Mouse (Mus musculus) spleen, adult 12 weeks (tissue): ENCODE data around the gene Creb5.

ENCODE experiments used
- DNase-seq: peaks from one replicate; pipeline ENCODE4 v3.0.0; 2022; ENCODE audit warnings: low spot score

Creb5 gene

GRCm38 (mm10) chr6:53593603-53594002, 306.5 kb downstream of the Creb5 start:
- DNase-seq: no peak

GRCm38 (mm10) chr6:53594316-53594715, 307.2 kb downstream of the Creb5 start:
- no peak for DNase-seq

DNA sequence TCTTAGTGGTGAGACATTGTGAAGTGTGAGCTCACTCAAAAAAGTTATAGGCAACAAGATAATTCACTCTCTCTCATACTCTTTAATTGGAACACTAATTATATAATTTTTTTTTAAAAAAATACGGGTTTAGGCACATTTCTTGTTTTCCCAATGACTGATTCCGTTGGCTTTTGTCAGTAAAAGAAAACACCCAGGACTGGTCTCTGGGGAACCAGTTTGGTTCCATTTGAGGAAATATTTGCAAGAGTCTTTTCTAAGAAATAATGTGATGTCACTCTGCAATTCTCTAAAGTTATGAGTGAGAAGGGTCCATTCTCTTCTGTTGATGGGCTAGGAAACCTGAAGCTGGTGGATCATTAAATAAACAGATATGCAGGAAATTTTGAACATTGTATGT, 309.3 kb downstream of the Creb5 start:
- no peak for DNase-seq

GRCm38 (mm10) chr6:53603041-53603440, 316.0 kb downstream of the Creb5 start:
- DNase-seq: no peak

- DNase-seq: no peak
Observed at GRCm38 (mm10) chr6:53603695-53604094, 316.6 kb downstream of the Creb5 start.

DNA sequence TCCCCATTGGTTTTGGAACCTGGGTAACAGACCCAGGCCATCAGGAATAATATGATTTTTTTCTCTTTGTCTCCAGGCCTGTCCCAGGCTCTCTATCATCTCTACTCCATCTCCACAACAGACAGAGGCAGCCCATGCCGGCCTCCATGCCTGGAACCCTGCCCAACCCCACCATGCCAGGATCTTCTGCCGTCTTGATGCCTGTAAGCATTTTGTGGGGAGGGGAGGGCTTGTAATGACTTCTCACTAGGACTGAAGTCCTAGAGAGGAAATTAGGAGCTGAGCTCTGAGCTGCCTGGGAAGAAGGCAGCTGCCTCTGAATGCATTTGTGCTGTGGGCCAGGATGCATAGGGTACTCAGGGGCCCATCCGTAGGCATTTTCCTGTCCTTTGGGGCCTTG, 317.3 kb downstream of the Creb5 start:
- no peak for DNase-seq

DNA sequence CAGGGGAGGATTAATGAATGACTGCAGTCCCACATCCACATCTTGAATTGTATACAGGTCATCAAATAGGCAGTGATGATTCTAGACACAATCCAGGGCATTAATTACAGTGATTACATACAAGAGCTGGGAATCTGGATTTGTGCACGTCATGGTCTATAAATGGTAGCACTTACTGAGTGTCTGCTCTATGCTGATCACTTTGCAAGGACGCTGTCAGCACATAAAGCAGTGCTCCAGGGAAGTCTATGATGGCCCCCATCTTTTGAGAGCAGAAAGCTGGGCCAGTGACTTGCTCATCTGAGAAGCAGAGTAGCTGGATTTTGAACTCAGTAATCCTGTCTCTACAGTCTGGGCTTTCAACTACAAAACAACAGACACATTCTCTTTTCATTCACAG, 318.1 kb downstream of the Creb5 start:
- no peak for DNase-seq

- DNase-seq: no peak
Observed at GRCm38 (mm10) chr6:53611451-53611945, 324.4 kb downstream of the Creb5 start.

DNA sequence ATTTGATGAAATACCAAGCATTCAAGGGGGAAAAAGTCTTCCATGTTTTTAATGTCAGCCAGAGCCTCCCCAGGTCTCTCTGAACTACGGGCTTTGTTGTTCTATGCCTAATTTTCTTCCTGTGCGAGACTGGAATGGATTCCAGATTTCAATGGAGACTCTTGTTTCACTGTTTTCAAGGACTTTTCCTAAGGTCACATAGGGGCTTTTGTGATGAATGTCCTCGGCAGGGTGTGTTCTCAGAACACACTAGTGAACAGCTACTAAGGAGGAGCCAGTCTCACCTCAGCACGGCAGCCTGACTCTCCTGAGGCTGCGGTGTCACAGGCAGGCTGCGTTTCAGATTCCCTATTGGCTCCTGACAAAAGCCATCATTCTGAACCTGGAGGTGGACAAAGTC, 325.6 kb downstream of the Creb5 start:
- no peak for DNase-seq

GRCm38 (mm10) chr6:53615440-53616211, 328.6 kb downstream of the Creb5 start:
- no peak for DNase-seq

GRCm38 (mm10) chr6:53618164-53618563, 331.1 kb downstream of the Creb5 start:
- no peak for DNase-seq

- DNase-seq: no peak
Observed at GRCm38 (mm10) chr6:53619676-53620075, 332.6 kb downstream of the Creb5 start.

DNA sequence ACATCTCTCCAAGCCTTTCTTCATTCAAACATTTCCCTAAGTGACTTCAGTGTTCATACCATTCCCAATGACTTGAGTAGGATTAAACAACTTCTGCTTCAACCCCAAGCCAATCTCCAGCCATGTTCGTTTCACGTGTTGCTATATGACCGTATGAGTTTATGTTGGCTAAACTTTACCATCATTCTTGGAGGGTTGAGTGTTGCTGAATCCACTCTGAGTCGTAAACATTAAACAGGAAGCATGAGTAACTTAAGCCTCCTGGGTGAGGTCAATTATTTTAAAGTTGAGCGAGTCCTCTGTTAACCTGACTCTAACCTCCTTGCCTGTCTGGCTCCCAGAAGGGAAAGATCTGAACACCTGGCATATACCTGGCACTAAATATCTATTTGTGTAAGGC, 334.2 kb downstream of the Creb5 start:
- no peak for DNase-seq

DNA sequence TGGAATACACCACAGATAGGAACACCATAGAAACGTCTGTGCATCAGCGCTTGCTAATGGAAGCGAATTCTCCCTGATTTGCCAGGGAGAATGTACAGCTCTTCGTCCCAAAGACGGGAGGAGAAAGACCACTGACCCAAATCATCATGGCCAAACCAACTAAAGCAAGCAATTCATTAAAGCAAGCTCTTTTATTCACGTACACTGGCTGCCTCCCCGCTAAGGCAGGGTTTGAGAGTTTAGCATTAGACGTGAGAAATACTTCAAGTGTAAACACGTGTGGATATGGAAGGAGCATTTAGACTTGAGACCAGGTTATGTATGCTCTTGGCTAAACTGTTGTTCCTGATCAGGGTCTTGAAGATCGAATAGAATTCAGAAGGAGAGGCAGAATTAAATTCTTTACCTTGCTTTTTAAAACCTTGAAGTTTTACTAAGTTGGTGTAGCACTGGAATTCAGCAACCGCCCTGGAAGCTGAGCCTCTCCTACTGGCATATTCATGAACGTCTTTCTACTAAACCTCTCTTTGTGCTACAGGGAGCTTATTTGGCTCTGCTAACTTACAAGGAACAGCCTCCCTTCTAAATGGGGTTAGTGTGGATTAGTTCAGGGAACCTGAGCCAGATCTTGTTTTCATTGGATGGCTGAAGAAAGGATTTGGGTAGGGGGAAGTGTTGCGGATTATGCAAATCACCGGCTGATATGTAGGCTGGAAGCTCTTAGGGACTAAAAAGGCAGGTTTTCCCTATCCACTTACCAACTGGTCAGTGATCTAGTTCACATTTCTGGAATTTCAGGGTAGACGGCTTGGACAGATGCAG, 337.6 kb downstream of the Creb5 start:
- DNase-seq: no peak

DNA sequence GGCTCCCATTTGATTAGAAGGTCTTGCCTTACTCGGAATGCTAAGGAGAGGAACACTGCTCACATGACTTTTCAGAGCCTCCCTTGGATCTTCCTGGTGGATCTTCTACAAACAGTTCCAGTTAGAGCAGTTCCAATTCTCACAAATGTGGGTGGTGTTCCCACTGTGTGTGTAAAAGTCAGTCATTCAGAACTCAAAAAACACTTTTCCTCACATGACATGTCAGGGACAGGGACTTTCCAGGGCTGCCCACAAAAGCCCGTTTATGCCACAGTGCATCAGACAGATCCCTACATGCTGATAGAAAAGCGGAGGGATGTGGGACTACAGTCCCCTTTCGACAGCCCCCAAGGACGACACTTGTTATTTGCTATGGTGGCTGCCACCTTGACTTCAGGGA, 339.0 kb downstream of the Creb5 start:
- no peak for DNase-seq

GRCm38 (mm10) chr6:53628714-53629113, 341.6 kb downstream of the Creb5 start:
- no peak for DNase-seq

DNA sequence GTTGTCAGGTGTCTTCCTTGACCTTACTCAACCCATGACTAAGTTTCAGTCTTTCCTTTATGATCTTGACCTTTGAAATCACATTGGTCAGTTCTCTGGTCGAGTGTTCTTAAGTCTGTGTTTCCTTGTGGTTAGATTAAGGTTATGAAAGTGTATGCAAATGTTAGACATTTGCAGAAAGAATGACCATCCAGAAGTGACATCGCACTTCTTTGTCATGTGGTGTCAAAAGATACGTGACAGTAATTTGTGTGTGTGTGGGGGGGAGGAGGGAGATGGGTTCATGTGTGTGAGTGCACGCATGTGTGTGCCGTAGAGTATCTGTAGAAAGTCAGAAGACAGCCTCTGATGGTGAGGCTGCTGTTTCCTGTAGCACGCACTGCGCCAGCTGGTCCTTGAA, 348.4 kb downstream of the Creb5 start:
- no peak for DNase-seq

DNA sequence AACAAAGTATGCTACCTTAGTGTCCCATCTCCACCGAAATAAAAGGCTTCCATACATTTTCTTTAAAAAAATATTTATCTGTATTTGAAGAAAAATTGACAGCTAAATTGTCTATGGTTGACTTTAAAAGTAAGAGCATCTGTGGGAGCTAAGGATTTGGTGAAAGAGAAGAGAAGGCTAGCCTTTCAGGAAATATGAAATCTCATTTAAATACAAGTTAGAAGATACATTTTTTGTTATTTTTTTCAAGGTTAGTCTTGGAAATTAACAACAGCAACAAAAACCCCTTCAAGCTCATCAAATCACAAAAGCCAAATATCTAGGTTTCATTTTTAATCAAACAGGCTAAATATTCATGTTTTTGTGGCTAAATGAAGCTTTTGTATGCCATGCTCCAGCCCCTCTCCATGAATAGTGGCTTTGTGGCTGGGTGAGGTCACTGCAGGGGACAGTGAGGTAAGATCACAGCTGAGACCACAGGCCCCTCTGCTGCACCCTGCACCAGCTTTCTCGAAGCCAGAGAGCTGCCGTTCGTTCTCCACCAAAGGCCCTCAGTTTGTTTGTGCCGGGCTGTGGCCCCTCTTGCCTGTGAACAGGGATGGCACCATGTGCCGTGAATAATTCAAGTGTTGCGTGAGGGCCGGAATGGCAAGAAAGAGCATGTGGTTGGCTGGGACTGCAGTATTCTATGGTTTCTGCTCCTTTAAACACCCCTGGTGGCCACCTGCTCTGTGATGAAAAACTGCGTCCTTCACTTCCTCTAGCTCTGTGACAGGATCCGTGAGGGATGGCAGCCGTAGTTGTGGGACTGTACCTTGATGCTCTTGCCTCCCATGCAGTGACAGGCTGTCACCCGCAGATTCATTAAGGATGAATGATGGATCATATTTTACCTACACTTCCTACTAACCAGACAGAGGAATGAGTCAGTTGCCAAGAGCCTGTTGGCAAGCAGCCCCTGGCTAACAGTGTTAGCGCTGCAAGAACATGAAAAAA, 350.6 kb downstream of the Creb5 start:
- no peak for DNase-seq

DNA sequence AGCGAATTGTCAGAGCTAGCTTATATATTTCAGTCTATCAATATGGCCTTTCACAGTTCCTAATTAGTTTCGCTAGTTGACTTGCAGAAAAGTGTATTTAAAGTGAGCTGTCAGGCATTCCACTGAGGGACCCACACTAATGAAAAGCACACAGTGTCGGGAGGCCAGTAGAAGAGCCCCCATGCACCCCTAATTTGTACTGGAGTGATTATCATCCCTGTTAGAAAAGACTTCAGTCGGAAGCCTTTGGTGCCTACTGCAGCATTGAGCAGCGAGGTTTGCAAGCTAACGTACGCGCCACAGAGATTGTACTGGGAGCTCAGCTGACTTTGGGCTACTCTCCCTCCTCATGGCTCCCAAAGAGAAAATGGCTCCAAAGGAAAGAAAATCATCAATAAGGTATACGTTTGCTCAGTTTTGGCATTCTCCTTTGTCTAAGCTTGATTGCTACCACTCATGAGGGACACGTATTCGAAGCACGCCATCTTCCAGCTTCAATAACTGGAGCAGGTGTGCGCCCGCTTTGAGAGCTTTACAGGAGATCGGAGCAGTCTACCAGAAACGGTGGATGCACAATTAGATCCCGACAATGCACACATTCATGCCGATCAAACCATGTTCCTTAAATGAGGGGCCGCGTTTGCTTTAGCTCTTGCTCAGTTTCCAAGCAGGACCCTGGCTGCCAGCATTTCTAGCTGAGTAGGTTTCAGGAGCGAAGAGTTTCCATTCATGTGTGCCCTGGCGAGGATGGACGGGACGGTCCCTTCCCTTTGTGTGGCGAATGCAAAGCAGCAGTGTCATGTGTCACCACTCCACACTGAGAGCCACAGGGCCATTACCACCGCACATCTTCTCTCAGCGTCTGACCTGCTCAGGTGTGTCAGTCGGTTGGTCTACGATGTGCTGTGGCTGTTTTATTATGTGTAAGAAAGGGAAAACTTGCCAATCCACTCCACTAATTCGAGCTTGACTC, 354.8 kb downstream of the Creb5 start:
- no peak for DNase-seq

- DNase-seq: no peak
Observed at GRCm38 (mm10) chr6:53642826-53643356, 355.8 kb downstream of the Creb5 start.

GRCm38 (mm10) chr6:53643481-53643880, 356.4 kb downstream of the Creb5 start:
- DNase-seq: no peak
